ENCODE assay signal across 29 mouse cellular contexts in the genomic region with DNA sequence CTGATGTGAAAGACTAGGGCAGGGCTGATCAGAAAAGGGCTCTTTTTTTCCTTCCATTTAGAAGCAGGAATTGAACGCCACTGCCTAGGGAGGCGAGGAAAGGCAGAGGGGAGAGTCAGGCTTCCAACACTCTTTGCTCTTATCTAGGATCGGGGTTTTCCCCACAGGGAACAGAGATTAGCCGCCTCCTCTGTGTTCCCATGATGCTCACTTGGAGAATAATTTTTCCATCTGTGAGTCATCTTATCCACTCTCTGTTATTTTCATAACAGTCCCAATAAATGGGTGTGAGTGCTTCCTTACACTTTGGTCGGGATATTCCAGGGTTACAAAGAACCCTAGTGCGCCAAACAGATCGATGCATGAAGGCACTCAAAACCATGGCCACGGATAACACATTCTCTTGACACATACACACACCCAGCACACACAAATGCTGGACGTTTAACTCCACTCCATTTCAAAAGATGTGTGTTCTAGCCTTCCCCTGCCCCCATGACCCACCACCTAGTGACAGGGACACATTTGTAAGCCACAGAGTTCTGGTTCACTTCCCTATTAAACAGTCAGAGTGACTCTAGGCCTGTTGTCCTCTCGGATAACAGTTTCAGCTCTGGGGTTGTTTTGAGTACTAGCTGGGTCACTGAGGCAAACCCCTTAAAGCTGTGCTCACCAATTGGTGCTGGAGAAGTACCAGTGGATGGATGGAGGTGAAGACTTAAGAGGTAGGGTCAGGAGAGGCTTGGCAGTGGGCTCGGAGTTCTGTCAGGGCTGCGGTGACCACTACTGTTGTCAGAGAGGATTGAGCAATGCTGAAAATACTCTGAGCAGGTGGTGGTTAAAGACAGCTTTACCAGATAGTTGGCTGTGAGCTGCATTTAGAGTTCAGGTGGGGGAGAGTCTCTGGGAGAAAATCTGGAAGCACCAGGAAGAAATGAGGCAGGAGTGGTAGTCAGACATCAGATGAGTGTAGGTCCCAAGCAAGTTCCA. TPM values are rescaled to one million over a fixed set of nuclear protein-coding genes. Genes with fewer than 3 reads are reported as not detected.
DNase-seq lines count a peak whose midpoint lies in the region; ATAC-seq and TF ChIP-seq lines count a peak whose summit lies in the region.
"Had no signal": no experiment of that assay in that cellular context is flagged by ENCODE, and none has a peak within 500 bp of the region (broad histone marks: within the 10 kb centered on the region; RNA-seq: fewer than 3 reads in every experiment).

No protein-coding gene starts in this region.

- 39% methylated on average over 12 of the region's 12 CpGs for whole genome bisulfite sequencing in intestine, postnatal 0 days
- WGBS in stomach, postnatal 0 days: 69% methylated on average over 12 of the region's 12 CpGs
- WGBS in liver, postnatal 0 days (ENCODE audit: insufficient replicate concordance): 60% methylated on average over 12 of the region's 12 CpGs

- H3K9me3 ChIP-seq in intestine, postnatal 0 days (ENCODE audit: control insufficient read depth): no peaks in the 10 kb centered on the region
- H3K9me3 ChIP-seq in stomach, postnatal 0 days (ENCODE audit: control insufficient read depth, low read length): no peaks in the 10 kb centered on the region
- no peaks in the 10 kb centered on the region for H3K9me3 ChIP-seq in liver, postnatal 0 days (ENCODE audit: low read length)
- H3K9me3 ChIP-seq: embryonic facial prominence, embryonic 10.5 days; hindbrain, embryonic 15.5 days; liver, embryonic 13.5 days; midbrain, embryonic 15.5 days; neural tube, embryonic 13.5 days had no signal

- peak overlapping the region; percentile 95 for H3K27ac ChIP-seq in intestine, postnatal 0 days (ENCODE audit: low read depth, low read length)
- H3K27ac ChIP-seq in stomach, postnatal 0 days (replicated peaks): peak overlapping the region; percentile 87
- H3K27ac ChIP-seq in liver, postnatal 0 days (ENCODE audit: low read depth): no peak overlapping the region
- H3K27ac ChIP-seq: embryonic facial prominence, embryonic 10.5 days; hindbrain, embryonic 15.5 days; left cerebral cortex, adult 2 months; liver, embryonic 13.5 days; midbrain, embryonic 15.5 days; neural tube, embryonic 13.5 days had no signal

- H3K27me3 ChIP-seq in intestine, postnatal 0 days (replicated peaks; ENCODE audit: control insufficient read depth, insufficient read depth, low read length): no peaks in the 10 kb centered on the region
- H3K27me3 ChIP-seq in stomach, postnatal 0 days (ENCODE audit: control insufficient read depth, insufficient read depth, low read length): no peaks in the 10 kb centered on the region
- no peaks in the 10 kb centered on the region for H3K27me3 ChIP-seq in liver, postnatal 0 days (ENCODE audit: insufficient read depth, low read length)
- H3K27me3 ChIP-seq: hindbrain, embryonic 15.5 days; liver, embryonic 13.5 days; midbrain, embryonic 15.5 days; neural tube, embryonic 13.5 days had no signal

- H3K4me1 ChIP-seq in intestine, postnatal 0 days (replicated peaks; ENCODE audit: control insufficient read depth, insufficient read depth, low read length): peaks cover 17% of the 10 kb centered on the region
- no peaks in the 10 kb centered on the region for H3K4me1 ChIP-seq in stomach, postnatal 0 days (replicated peaks; ENCODE audit: control insufficient read depth, insufficient read depth)
- H3K4me1 ChIP-seq in liver, postnatal 0 days (ENCODE audit: insufficient read depth): no peaks in the 10 kb centered on the region
- H3K4me1 ChIP-seq: hindbrain, embryonic 15.5 days; liver, embryonic 13.5 days; midbrain, embryonic 15.5 days; neural tube, embryonic 13.5 days had no signal

- ATAC-seq in granulocyte monocyte progenitor cell, adult 5-6 weeks (replicated peaks; ENCODE audit: poor library complexity, severe bottlenecking): peak; percentile 80
- ATAC-seq in intestine, postnatal 0 days: no peak
- ATAC-seq in stomach, postnatal 0 days (ENCODE audit: low FRiP score, low TSS enrichment): peak; percentile 15; the same call in 1 of the 2 replicates
- no peak for ATAC-seq in liver, postnatal 0 days
- ATAC-seq: forebrain, postnatal 0 days; midbrain, embryonic 15.5 days had no signal

- no peak for TF ChIP-seq CTCF in intestine, postnatal 0 days (IDR thresholded peaks at IDR 0.05; ENCODE audit: low read depth)
- no peak for TF ChIP-seq CTCF in stomach, postnatal 0 days (IDR thresholded peaks at IDR 0.05; ENCODE audit: low read depth)
- TF ChIP-seq CTCF in liver, postnatal 0 days (IDR thresholded peaks at IDR 0.05; ENCODE audit: low read depth): no peak

- H3K4me3 ChIP-seq in intestine, postnatal 0 days (ENCODE audit: low read depth, low read length): peak overlapping the region; percentile 53
- peak overlapping the region; percentile 17; the same call in 1 of the 2 replicates for H3K4me3 ChIP-seq in stomach, postnatal 0 days (ENCODE audit: low read depth, low read length)
- H3K4me3 ChIP-seq in liver, postnatal 0 days (ENCODE audit: low read depth, low read length): no peak overlapping the region
- H3K4me3 ChIP-seq: embryonic facial prominence, embryonic 10.5 days; hindbrain, embryonic 15.5 days; left cerebral cortex, adult 2 months; liver, embryonic 13.5 days; midbrain, embryonic 15.5 days; myocyte; neural tube, embryonic 13.5 days had no signal

- no peak for TF ChIP-seq EP300 in stomach, postnatal 0 days (optimal IDR thresholded peaks at IDR 0.05)
- TF ChIP-seq EP300 in liver, postnatal 0 days (IDR thresholded peaks at IDR 0.05; ENCODE audit: low read depth): no peak

- peaks cover 27% of the 10 kb centered on the region for H3K36me3 ChIP-seq in intestine, postnatal 0 days (ENCODE audit: control insufficient read depth, insufficient read depth)
- H3K36me3 ChIP-seq in stomach, postnatal 0 days (ENCODE audit: control insufficient read depth, insufficient read depth, low read length): no peaks in the 10 kb centered on the region
- no peaks in the 10 kb centered on the region for H3K36me3 ChIP-seq in liver, postnatal 0 days (replicated peaks; ENCODE audit: insufficient read depth, low read length)
- H3K36me3 ChIP-seq: embryonic facial prominence, embryonic 10.5 days; hindbrain, embryonic 15.5 days; liver, embryonic 13.5 days; midbrain, embryonic 15.5 days; neural tube, embryonic 13.5 days had no signal

- peak overlapping the region; percentile 70 for H3K4me2 ChIP-seq in intestine, postnatal 0 days (replicated peaks; ENCODE audit: low read depth)
- peak overlapping the region; percentile 43 for H3K4me2 ChIP-seq in stomach, postnatal 0 days (replicated peaks; ENCODE audit: low read depth)
- H3K4me2 ChIP-seq in liver, postnatal 0 days (ENCODE audit: low read depth, low read length): no peak overlapping the region
- H3K4me2 ChIP-seq: hindbrain, embryonic 15.5 days; liver, embryonic 13.5 days; lung, embryonic 14.5 days; midbrain, embryonic 15.5 days; neural tube, embryonic 13.5 days had no signal

- peak overlapping the region; percentile 86 for H3K9ac ChIP-seq in intestine, postnatal 0 days (ENCODE audit: low read depth, low read length)
- H3K9ac ChIP-seq in stomach, postnatal 0 days (ENCODE audit: low read length): peak overlapping the region; percentile 9; the same call in 1 of the 2 replicates
- no peak overlapping the region for H3K9ac ChIP-seq in liver, postnatal 0 days (replicated peaks)
- H3K9ac ChIP-seq: forebrain, postnatal 0 days; hindbrain, embryonic 15.5 days; liver, embryonic 13.5 days; lung, embryonic 14.5 days; midbrain, embryonic 15.5 days; neural tube, embryonic 13.5 days had no signal

- intact Hi-C loops in heart, postnatal 14 days (cut with DNase I): no loop called here

- peak; percentile 54 to 55 for DNase-seq in heart, adult 9 months (ENCODE audit: low spot score in 2 of 2)
- DNase-seq in heart, postnatal 14 days: no peak
- no peak for DNase-seq in stomach, postnatal 0 days (ENCODE audit: low spot score)
- no peak for DNase-seq in liver, postnatal 0 days
- no peak for DNase-seq in frontal cortex, adult 2 months (ENCODE audit: extremely low spot score in 1 of 2, low spot score in 1 of 2)
- DNase-seq: adrenal gland, postnatal 25 days; cerebellum, adult 9-10 months; forebrain, postnatal 0 days; kidney, adult 18-20 months; kidney, postnatal 4 days; liver, embryonic 13.5 days; lung, embryonic 14.5 days; lung, postnatal 36 days; retina, postnatal 1 day; right cerebral cortex, postnatal 25 days had no signal

RNA-seq across cellular contexts. Expression of gene Eps8l3, which starts 1.0 kb away (rescaled TPM):
- not detected for total RNA-seq in heart, postnatal 14 days (2021)
- total RNA-seq in granulocyte monocyte progenitor cell, adult 5-6 weeks (2014; fragmentation: Nextera tagmentation): not detected in 2 replicates
- total RNA-seq in granulocyte monocyte progenitor cell, adult 5-6 weeks (2017): not detected in 2 replicates
- polyA plus RNA-seq in intestine, postnatal 0 days (2015; fragmentation: Nextera tagmentation; extraction: Ambion mirVana): 475 and 488 TPM in 2 replicates
- polyA plus RNA-seq in stomach, postnatal 0 days (2015; fragmentation: Nextera tagmentation; extraction: Ambion mirVana): 29.2 and 29.8 TPM in 2 replicates
- polyA plus RNA-seq in liver, postnatal 0 days (2015; fragmentation: Nextera tagmentation; extraction: Ambion mirVana): not detected in 2 replicates
- polyA plus RNA-seq in frontal cortex, adult 2 months (2012; rRNA removed): not detected in 2 replicates
- total RNA-seq: adrenal gland, postnatal 25 days; forebrain, postnatal 0 days; gastrocnemius, postnatal 4 days; layer of hippocampus, postnatal 10 days; left cerebral cortex, adult 2 months; left cerebral cortex, postnatal 36 days had no signal
- polyA plus RNA-seq: embryonic facial prominence, embryonic 10.5 days; forebrain, postnatal 0 days; heart, postnatal 0 days; hindbrain, embryonic 15.5 days; kidney, embryonic 16.5 days; liver, embryonic 13.5 days; lung, embryonic 14.5 days; myocyte; neural tube, embryonic 13.5 days; urinary bladder, adult 2 months had no signal

RNA-seq across cellular contexts. Expression of gene Gstm5, which starts 17.6 kb away (rescaled TPM):
- 10 to 100 TPM; 44.6 to 47.6 TPM for total RNA-seq in heart, postnatal 14 days (2021)
- 16.0 and 24.7 TPM in 2 replicates for total RNA-seq in granulocyte monocyte progenitor cell, adult 5-6 weeks (2014; fragmentation: Nextera tagmentation)
- total RNA-seq in granulocyte monocyte progenitor cell, adult 5-6 weeks (2017): 13.2 and 18.3 TPM in 2 replicates
- polyA plus RNA-seq in intestine, postnatal 0 days (2015; fragmentation: Nextera tagmentation; extraction: Ambion mirVana): 157 and 172 TPM in 2 replicates
- polyA plus RNA-seq in stomach, postnatal 0 days (2015; fragmentation: Nextera tagmentation; extraction: Ambion mirVana): 249 and 273 TPM in 2 replicates
- 126 and 134 TPM in 2 replicates for polyA plus RNA-seq in liver, postnatal 0 days (2015; fragmentation: Nextera tagmentation; extraction: Ambion mirVana)
- polyA plus RNA-seq in frontal cortex, adult 2 months (2012; rRNA removed): 366 and 387 TPM in 2 replicates

RNA-seq across cellular contexts. Expression of gene Gstm7, which starts 53.6 kb away (rescaled TPM):
- total RNA-seq in heart, postnatal 14 days (2021): 10 to 100 TPM; 38.0 to 43.9 TPM
- total RNA-seq in granulocyte monocyte progenitor cell, adult 5-6 weeks (2014; fragmentation: Nextera tagmentation): 7.1 and 11.3 TPM in 2 replicates
- 1.8 and 7.3 TPM in 2 replicates for total RNA-seq in granulocyte monocyte progenitor cell, adult 5-6 weeks (2017)
- polyA plus RNA-seq in intestine, postnatal 0 days (2015; fragmentation: Nextera tagmentation; extraction: Ambion mirVana): 13.0 TPM in 2 replicates
- polyA plus RNA-seq in stomach, postnatal 0 days (2015; fragmentation: Nextera tagmentation; extraction: Ambion mirVana): 12.4 and 15.9 TPM in 2 replicates
- 39.2 and 42.2 TPM in 2 replicates for polyA plus RNA-seq in liver, postnatal 0 days (2015; fragmentation: Nextera tagmentation; extraction: Ambion mirVana)
- 35.1 and 38.0 TPM in 2 replicates for polyA plus RNA-seq in frontal cortex, adult 2 months (2012; rRNA removed)

Comparison
In these comparisons a context has a peak if more than half of its experiments do, and no peak if none do; other contexts are left out.
1. DNase-seq: peak in heart, adult 9 months (2 of 2); none in heart, postnatal 14 days (0 of 2), stomach, postnatal 0 days (single experiment), liver, postnatal 0 days (single experiment) and frontal cortex, adult 2 months (0 of 2).
2. ATAC-seq: peak in granulocyte monocyte progenitor cell, adult 5-6 weeks (single experiment) and stomach, postnatal 0 days (single experiment); none in intestine, postnatal 0 days (single experiment) and liver, postnatal 0 days (single experiment).
3. RNA of gene Eps8l3, which starts 1.0 kb away (polyA plus RNA-seq): 475 to 488 TPM in intestine, postnatal 0 days and 29.2 to 29.8 TPM in stomach, postnatal 0 days; not detected in frontal cortex, adult 2 months and not detected in liver, postnatal 0 days; every median in the first group is over 10 times any median in the second.